ENCODE assay signal across 8 mouse cellular contexts in genomic region chr2:29250263-29251094, GRCm38 (mm10). TPM values are rescaled to one million over a fixed set of nuclear protein-coding genes. Genes with fewer than 3 reads are reported as not detected.
DNase-seq lines count a peak whose midpoint lies in the region; ATAC-seq and TF ChIP-seq lines count a peak whose summit lies in the region.

No protein-coding gene starts in this region.

- peaks cover 65% of the 10 kb centered on the region for H3K4me1 ChIP-seq in hindbrain, embryonic 15.5 days (replicated peaks)
- peaks cover 65% of the 10 kb centered on the region for H3K4me1 ChIP-seq in midbrain, embryonic 15.5 days

- no peak for TF ChIP-seq CTCF in left cerebral cortex, adult 2 months (IDR thresholded peaks at IDR 0.05)

- peak overlapping the region; percentile 99 for H3K4me2 ChIP-seq in hindbrain, embryonic 15.5 days
- H3K4me2 ChIP-seq in midbrain, embryonic 15.5 days: peak overlapping the region; percentile 99

- H3K4me3 ChIP-seq in left cerebral cortex, adult 2 months: peak overlapping the region; percentile 92
- H3K4me3 ChIP-seq in hindbrain, embryonic 15.5 days: peak overlapping the region; percentile 54
- peak overlapping the region; percentile 59 for H3K4me3 ChIP-seq in midbrain, embryonic 15.5 days

- WGBS in hindbrain, embryonic 15.5 days: under 1% methylated on average over 44 of the region's 44 CpGs
- 1% methylated on average over 44 of the region's 44 CpGs for WGBS in midbrain, embryonic 15.5 days

- intact Hi-C loops in left cerebral cortex, adult 2 months (cut with DNase I): loop anchor here (5.0 kb wide), 2 partner anchors 152 to 217 kb away; no protein-coding TSS in a partner anchor
- intact Hi-C loops in left cerebral cortex, postnatal 36 days (cut with DNase I): loop anchor here (5.0 kb wide), 1 partner anchor 97 kb away; the partner anchor contains the start of gene Med27

- peaks cover 23% of the 10 kb centered on the region for H3K27me3 ChIP-seq in hindbrain, embryonic 15.5 days
- peaks cover 20% of the 10 kb centered on the region for H3K27me3 ChIP-seq in midbrain, embryonic 15.5 days (replicated peaks)

- peak overlapping the region; percentile 51 for H3K9ac ChIP-seq in hindbrain, embryonic 15.5 days
- H3K9ac ChIP-seq in midbrain, embryonic 15.5 days: peak overlapping the region; percentile 60; the same call in 1 of the 2 replicates

- ATAC-seq in hindbrain, embryonic 15.5 days (ENCODE audit: low FRiP score, low read depth): no peak
- ATAC-seq in midbrain, embryonic 15.5 days (replicated peaks): no peak

- no peaks in the 10 kb centered on the region for H3K36me3 ChIP-seq in hindbrain, embryonic 15.5 days
- H3K36me3 ChIP-seq in midbrain, embryonic 15.5 days (replicated peaks): no peaks in the 10 kb centered on the region

- H3K27ac ChIP-seq in left cerebral cortex, adult 2 months: 0 out of 2 replicates have a peak overlapping the region, but pooled peaks have one; percentile 8
- H3K27ac ChIP-seq in hindbrain, embryonic 15.5 days (replicated peaks): 0 out of 2 replicates have a peak overlapping the region, but pooled peaks have one; percentile 28
- H3K27ac ChIP-seq in midbrain, embryonic 15.5 days: peak overlapping the region; percentile 83

- no peak for DNase-seq in left cerebral cortex, adult 2 months (ENCODE audit: extremely low spot score in 1 of 2, low spot score in 2 of 2)
- DNase-seq in left cerebral cortex, postnatal 36 days (ENCODE audit: low spot score in 2 of 2): no peak
- DNase-seq in embryo, embryonic 9.5 days (ENCODE audit: extremely low spot score): peak; percentile 47
- DNase-seq in spleen, postnatal 10 days (ENCODE audit: low spot score in 2 of 2): no peak
- DNase-seq in adipocyte (ENCODE audit: low spot score): no peak
- no peak for DNase-seq in gastrocnemius, postnatal 10 days

- H3K9me3 ChIP-seq in hindbrain, embryonic 15.5 days: no peaks in the 10 kb centered on the region
- no peaks in the 10 kb centered on the region for H3K9me3 ChIP-seq in midbrain, embryonic 15.5 days

RNA-seq across cellular contexts. Expression of gene Ntng2, which starts 2.3 kb away (rescaled TPM):
- 10 to 100 TPM; 82.4 to 90.1 TPM for total RNA-seq in left cerebral cortex, adult 2 months (2021)
- 100 to 1,000 TPM in 1 of 2 experiments, 10 to 100 TPM in 1; 96.5 to 102 TPM for total RNA-seq in left cerebral cortex, postnatal 36 days (2021)
- polyA plus RNA-seq in hindbrain, embryonic 15.5 days (2015; fragmentation: Nextera tagmentation; extraction: Ambion mirVana): 3.9 and 5.5 TPM in 2 replicates
- polyA plus RNA-seq in midbrain, embryonic 15.5 days (2015; fragmentation: Nextera tagmentation; extraction: Ambion mirVana): 13.4 and 14.6 TPM in 2 replicates
- 10 to 100 TPM; 19.5 to 23.9 TPM for total RNA-seq in gastrocnemius, postnatal 10 days (2021)

Comparison
In these comparisons a context has a peak if more than half of its experiments do, and no peak if none do; other contexts are left out.
1. H3K27ac ChIP-seq: peak in every context shown above with its lines; median percentile 83 in midbrain, embryonic 15.5 days; 28 in hindbrain, embryonic 15.5 days; 8 in left cerebral cortex, adult 2 months.